Mouse (Mus musculus): ENCODE results near the gene Zfp945. TPM values are rescaled to one million over a fixed set of nuclear protein-coding genes. Genes with fewer than 3 reads are reported as not detected.
A peak's percentile ranks its signal among the peaks of the same experiment; 100 is the strongest.

Gene Zfp945
- total and polyA plus RNA-seq, 3 experiments, result 0.58 to 0.89 TPM; not detected in 1

DNA sequence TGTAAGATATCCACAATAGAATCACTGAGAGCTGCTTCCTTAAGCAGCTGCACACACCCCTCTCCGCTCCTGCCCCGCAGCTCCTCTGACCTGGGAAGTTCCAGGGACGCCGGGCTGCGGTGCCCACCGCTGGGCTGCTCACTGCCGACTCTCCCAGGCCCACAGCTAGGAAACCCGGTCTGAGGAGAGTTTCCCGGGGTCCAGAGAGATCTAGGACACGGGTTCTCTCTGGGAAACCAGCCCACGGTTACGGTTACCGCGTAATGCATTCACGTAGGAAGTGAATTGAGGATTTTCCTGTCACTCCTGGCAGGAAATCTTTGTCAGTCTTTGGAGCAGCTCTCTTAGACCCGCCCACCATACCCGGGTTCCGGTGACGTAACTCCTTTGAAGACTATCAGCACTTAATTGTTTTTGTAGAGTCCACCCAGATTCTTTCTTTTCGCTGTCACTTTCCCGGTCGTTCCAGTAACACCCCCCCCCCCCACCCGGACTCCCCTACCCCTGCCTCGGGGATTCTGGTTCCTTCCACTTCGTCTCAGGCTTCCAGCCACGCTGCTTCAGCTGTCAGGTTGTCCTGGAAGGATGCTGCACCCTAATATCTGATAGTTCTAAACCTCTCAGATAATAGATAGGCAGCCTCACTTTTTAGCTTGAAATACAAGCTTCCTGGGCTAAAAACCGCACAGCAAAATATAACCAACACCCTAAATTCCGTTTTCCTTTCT lies 49.3 kb downstream of the Zfp945 start:
- H3K27ac ChIP-seq (ENCODE audit: control insufficient read depth, low read depth, low read length), result no peak overlapping the region
- H3K4me3 ChIP-seq (ENCODE audit: control insufficient read depth in 1 of 2, insufficient read depth in 1 of 2, low read depth in 2 of 2, low read length in 2 of 2), result no peak overlapping the region
- no peak overlapping the region for H3K9ac ChIP-seq (ENCODE audit: control insufficient read depth, low read depth, low read length, poor library complexity, severe bottlenecking)
- TF ChIP-seq TAL1 (IDR thresholded peaks at IDR 0.05; ENCODE audit: low read length) (no peak), POLR2AphosphoS2 (IDR thresholded peaks at IDR 0.05; ENCODE audit: low read length) (no peak), USF2 (IDR thresholded peaks at IDR 0.05; ENCODE audit: borderline replicate concordance in 1 of 2, insufficient read depth in 1 of 2, low read depth in 1 of 2, low read length in 2 of 2) (no peak), E2F4 (IDR thresholded peaks at IDR 0.05; ENCODE audit: borderline replicate concordance, low read depth, low read length) (no peak), RAD21 (IDR thresholded peaks at IDR 0.05; ENCODE audit: low read depth, low read length) (no peak), MYC (IDR thresholded peaks at IDR 0.05; ENCODE audit: low read depth, low read length) (no peak), MYB (IDR thresholded peaks at IDR 0.05; ENCODE audit: low read depth, low read length) (no peak), JUND (IDR thresholded peaks at IDR 0.05; ENCODE audit: low read depth, low read length) (no peak), UBTF (IDR thresholded peaks at IDR 0.05; ENCODE audit: borderline replicate concordance, insufficient read depth, low read depth, low read length) (no peak), MAX (IDR thresholded peaks at IDR 0.05; ENCODE audit: low read length) (no peak), ZNF384 (IDR thresholded peaks at IDR 0.05; ENCODE audit: low read depth, low read length) (no peak), SMC3 (IDR thresholded peaks at IDR 0.05; ENCODE audit: low read depth, low read length) (no peak), EP300 (IDR thresholded peaks at IDR 0.05; ENCODE audit: low read depth in 1 of 2, low read length in 2 of 2) (no peak), ZMIZ1 (IDR thresholded peaks at IDR 0.05; ENCODE audit: low read depth, low read length) (no peak), NELFE (IDR thresholded peaks at IDR 0.05; ENCODE audit: low read depth, low read length) (no peak)
- DNase-seq (ENCODE audit: low read depth, low spot score), result no peak
- H3K4me1 ChIP-seq (ENCODE audit: control insufficient read depth in 1 of 2, insufficient read depth in 2 of 2, low read length in 2 of 2), result no peaks in the 10 kb centered on the region
- no peaks in the 10 kb centered on the region for H3K9me3 ChIP-seq (replicated peaks; ENCODE audit: insufficient read depth, low read length)
- no peaks in the 10 kb centered on the region for H3K79me2 ChIP-seq (ENCODE audit: control insufficient read depth, insufficient read depth, low read length, poor library complexity)
- H3K27me3 ChIP-seq (ENCODE audit: control insufficient read depth in 1 of 2, insufficient read depth in 2 of 2, low read length in 2 of 2), result no peaks in the 10 kb centered on the region; a peak in 1 of 4 replicates
- H3K36me3 ChIP-seq (ENCODE audit: control insufficient read depth in 1 of 2, insufficient read depth in 2 of 2, low read length in 2 of 2), result no peaks in the 10 kb centered on the region

DNA sequence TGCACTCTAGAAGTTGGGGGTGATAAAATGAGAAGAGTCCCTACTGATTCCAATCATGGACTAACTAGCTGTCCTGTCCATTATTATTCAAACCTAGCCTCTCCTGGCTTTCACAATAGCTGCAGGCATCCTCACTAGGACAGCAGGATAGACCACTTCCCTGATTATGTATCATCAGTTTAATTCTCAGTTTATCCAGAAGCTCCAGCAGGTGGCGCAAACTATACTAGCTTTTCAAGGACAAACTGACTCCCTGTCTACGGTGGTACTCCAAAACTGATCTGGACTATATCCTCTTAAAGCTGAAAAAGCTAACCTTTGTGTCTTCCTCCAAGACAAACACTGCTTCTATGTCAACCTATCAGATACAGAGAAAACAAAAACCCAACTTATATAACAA lies 67.2 kb downstream of the Zfp945 start:
- no peak overlapping the region for H3K9ac ChIP-seq (ENCODE audit: control insufficient read depth, low read depth, low read length, poor library complexity, severe bottlenecking)
- no peaks in the 10 kb centered on the region for H3K4me1 ChIP-seq (ENCODE audit: control insufficient read depth in 1 of 2, insufficient read depth in 2 of 2, low read length in 2 of 2)
- no peaks in the 10 kb centered on the region for H3K27me3 ChIP-seq (ENCODE audit: control insufficient read depth in 1 of 2, insufficient read depth in 2 of 2, low read length in 2 of 2)
- TF ChIP-seq SMC3 (IDR thresholded peaks at IDR 0.05; ENCODE audit: low read depth, low read length), result peak; percentile 71
- peak; percentile 19; the same call in 1 of the 2 replicates for TF ChIP-seq ZC3H11A (IDR thresholded peaks at IDR 0.05; ENCODE audit: low read depth, low read length)
- TF ChIP-seq CTCF (IDR thresholded peaks at IDR 0.05 in 2 of 3, conservative IDR thresholded peaks at IDR 0.05 in 1 of 3; ENCODE audit: control insufficient read depth in 1 of 3, insufficient read depth in 1 of 3, low read depth in 2 of 3, low read length in 3 of 3, poor library complexity in 1 of 3, severe bottlenecking in 1 of 3), result peak in 2 of 3 experiments; percentile 5 to 48; a peak in 2 of 6 replicates
- no peak for TF ChIP-seq ZMIZ1 (IDR thresholded peaks at IDR 0.05; ENCODE audit: low read depth, low read length)
- peak; percentile 35 for TF ChIP-seq RAD21 (IDR thresholded peaks at IDR 0.05; ENCODE audit: low read depth, low read length)
- peak; percentile 39 for DNase-seq (ENCODE audit: low read depth, low spot score)
- H3K36me3 ChIP-seq (ENCODE audit: control insufficient read depth in 1 of 2, insufficient read depth in 2 of 2, low read length in 2 of 2), result no peaks in the 10 kb centered on the region
- no peaks in the 10 kb centered on the region for H3K79me2 ChIP-seq (ENCODE audit: control insufficient read depth, insufficient read depth, low read length, poor library complexity)
- H3K9me3 ChIP-seq (replicated peaks; ENCODE audit: insufficient read depth, low read length), result no peaks in the 10 kb centered on the region
- no peak overlapping the region for H3K4me3 ChIP-seq (ENCODE audit: control insufficient read depth in 1 of 2, insufficient read depth in 1 of 2, low read depth in 2 of 2, low read length in 2 of 2)
- H3K27ac ChIP-seq (ENCODE audit: control insufficient read depth, low read depth, low read length), result no peak overlapping the region

Other genes with a start within 250 kb of the Zfp945 start
- gene Vmn2r113, start 75.8 kb upstream of the Zfp945 start, total RNA-seq (2012; rRNA removed), result not detected in 2 replicates
- gene Vmn2r113, start 75.8 kb upstream of the Zfp945 start, polyA plus RNA-seq (2012; ENCODE audit: insufficient read depth in 1 of 2, insufficient read length in 2 of 2, low read depth in 1 of 2, low replicate concordance in 2 of 2, missing spikeins in 1 of 2), result not detected
- not detected in 2 replicates for gene Vmn2r-ps130, start 194.0 kb upstream of the Zfp945 start, total RNA-seq (2012; rRNA removed)
- not detected for gene Vmn2r-ps130, start 194.0 kb upstream of the Zfp945 start, polyA plus RNA-seq (2012; ENCODE audit: insufficient read depth in 1 of 2, insufficient read length in 2 of 2, low read depth in 1 of 2, low replicate concordance in 2 of 2, missing spikeins in 1 of 2)